Mouse (Mus musculus): ENCODE measurements around the gene Rabgap1l.

DNA sequence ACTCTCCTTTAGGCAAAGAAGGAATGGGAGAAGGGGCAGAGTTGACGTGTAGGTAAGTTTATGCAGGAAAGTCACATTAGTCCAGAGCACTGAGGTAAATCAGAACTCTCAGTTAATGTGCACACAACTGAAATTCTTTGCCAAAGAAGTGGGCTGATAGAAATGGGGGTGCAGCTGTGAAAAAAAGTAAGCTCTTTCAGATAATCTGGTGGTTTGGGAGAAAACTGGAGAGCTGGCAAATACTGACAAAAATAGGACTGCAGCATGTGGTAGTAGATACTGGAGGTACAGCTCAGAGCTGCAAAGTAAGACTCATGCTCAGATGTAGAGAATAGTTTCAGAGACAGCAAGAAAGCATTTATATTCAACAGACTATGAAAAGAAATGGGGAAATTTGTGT is 462.2 kb downstream of the Rabgap1l start:
- TF ChIP-seq CTCF (IDR thresholded peaks at IDR 0.05; ENCODE audit: low read depth, low read length), result no peak
- TF ChIP-seq POLR2AphosphoS5 (IDR thresholded peaks at IDR 0.05; ENCODE audit: insufficient replicate concordance, low read depth, low read length), result no peak

Measured in G1E (cell line).